Mouse (Mus musculus) CH12.LX (cell line): ENCODE measurements around the gene Lsp1. TPM values are rescaled to one million over a fixed set of nuclear protein-coding genes. Genes with fewer than 3 reads are reported as not detected.

Experiments
- DNase-seq: peaks from one replicate; pipeline ENCODE4 v3.0.0-alpha.2; 2013; ENCODE audit errors: extremely low read depth
- H3K27ac ChIP-seq: 2 replicates; pipeline ENCODE4 v1.5.1; 2012; ENCODE audit warnings: low read depth, mild to moderate bottlenecking, control low read depth, moderate library complexity; ENCODE audit not compliant: insufficient read depth
- H3K27me3 ChIP-seq: replicated peaks from 2 replicates; pipeline ENCODE3; 2012; ENCODE audit warnings: inconsistent platforms
- H3K36me3 ChIP-seq, 2 experiments: replicated peaks in 1 of 2; 2 replicates each; pipeline versions ENCODE3 to v1.6.1; 2012; ENCODE audit warnings: inconsistent platforms in 1 of 2, low read length in 1 of 2, mild to moderate bottlenecking in 1 of 2, mixed read lengths in 1 of 2, moderate library complexity in 1 of 2; ENCODE audit not compliant: control insufficient read depth in 1 of 2, insufficient read depth in 1 of 2
- H3K4me1 ChIP-seq, 2 experiments: 2 replicates each; pipeline ENCODE4 v1.6.1; 2012; ENCODE audit warnings: inconsistent platforms in 1 of 2, moderate library complexity in 1 of 2; ENCODE audit not compliant: insufficient read depth in 2 of 2, control insufficient read depth in 1 of 2
- H3K4me2 ChIP-seq: 2 replicates; pipeline ENCODE4 v1.6.1; 2012; ENCODE audit warnings: low read depth, mild to moderate bottlenecking, control low read depth; ENCODE audit not compliant: poor library complexity, insufficient read depth, severe bottlenecking
- H3K4me3 ChIP-seq, 3 experiments: fragments of 150-350 bp in 1 of 3; sonication (generic) in 1 of 3; replicated peaks in 1 of 3; 2 replicates each; pipeline versions ENCODE3 to v1.5.1; 2011 to 2012; ENCODE audit warnings: low read depth in 2 of 3, low read length in 2 of 3, mild to moderate bottlenecking in 2 of 3, moderate library complexity in 2 of 3, control low read depth in 1 of 3, improper control_type of control experiment in 1 of 3, inconsistent platforms in 1 of 3, mixed read lengths in 1 of 3; ENCODE audit not compliant: poor library complexity in 1 of 3
- H3K79me2 ChIP-seq: replicated peaks from 2 replicates; pipeline ENCODE4 v1.6.1; 2012; ENCODE audit warnings: mild to moderate bottlenecking, moderate library complexity; ENCODE audit not compliant: control insufficient read depth, poor library complexity, insufficient read depth, severe bottlenecking; ENCODE audit errors: extremely low read depth
- H3K9ac ChIP-seq: 2 replicates; pipeline ENCODE4 v1.6.1; 2012; ENCODE audit warnings: low read depth, mild to moderate bottlenecking, control low read depth, moderate library complexity; ENCODE audit not compliant: insufficient read depth
- H3K9me3 ChIP-seq: replicated peaks from 2 replicates; pipeline ENCODE3; 2012; ENCODE audit warnings: low read length, inconsistent platforms, mixed read lengths
- BHLHE40 ChIP-seq: IDR thresholded peaks from 2 replicates; pipeline ENCODE4 v1.6.1; 2011; ENCODE audit warnings: mild to moderate bottlenecking, low read depth, low read length, improper control_type of control experiment
- CHD1 ChIP-seq: IDR thresholded peaks from 2 replicates; pipeline ENCODE4 v1.6.1; 2012; ENCODE audit warnings: low read depth, low read length, improper control_type of control experiment, inconsistent platforms
- CTCF ChIP-seq, 2 experiments: IDR thresholded peaks in 1 of 2; conservative IDR thresholded peaks in 1 of 2; 2 replicates each; pipeline ENCODE4 v1.5.1; 2011 to 2012; ENCODE audit warnings: low read depth in 2 of 2, low read length in 2 of 2, improper control_type of control experiment in 1 of 2, inconsistent platforms in 1 of 2, mild to moderate bottlenecking in 1 of 2, moderate library complexity in 1 of 2
- ELF1 ChIP-seq: IDR thresholded peaks from 2 replicates; pipeline ENCODE4 v1.6.1; 2014; ENCODE audit warnings: low read depth, mild to moderate bottlenecking, inconsistent platforms, low read length, improper control_type of control experiment
- EP300 ChIP-seq: IDR thresholded peaks from 2 replicates; pipeline ENCODE4 v1.6.1; 2011; ENCODE audit warnings: low read length, improper control_type of control experiment
- ETS1 ChIP-seq: conservative IDR thresholded peaks from 2 replicates; pipeline ENCODE4 v1.6.1; 2012; ENCODE audit warnings: low read depth, mild to moderate bottlenecking, inconsistent platforms, low read length, improper control_type of control experiment, moderate library complexity
- GABPA ChIP-seq: IDR thresholded peaks from 2 replicates; pipeline ENCODE4 v1.6.1; 2012; ENCODE audit warnings: low read depth, low read length, improper control_type of control experiment, inconsistent platforms; ENCODE audit not compliant: insufficient replicate concordance
- IRF4 ChIP-seq: IDR thresholded peaks from 2 replicates; pipeline ENCODE4 v1.6.1; 2014; ENCODE audit warnings: low read depth, mild to moderate bottlenecking, inconsistent platforms, low read length, improper control_type of control experiment
- JUN ChIP-seq: IDR thresholded peaks from 2 replicates; pipeline ENCODE4 v1.6.1; 2011; ENCODE audit warnings: low read depth, mild to moderate bottlenecking, low read length, improper control_type of control experiment, moderate library complexity; ENCODE audit not compliant: insufficient read depth
- MAFK ChIP-seq: IDR thresholded peaks from 2 replicates; pipeline ENCODE4 v1.6.1; 2011; ENCODE audit warnings: low read length, improper control_type of control experiment; ENCODE audit not compliant: insufficient replicate concordance
- MAX ChIP-seq: IDR thresholded peaks from 2 replicates; pipeline ENCODE4 v1.6.1; 2011; ENCODE audit warnings: low read length, improper control_type of control experiment
- MAZ ChIP-seq: IDR thresholded peaks from 2 replicates; pipeline ENCODE4 v1.6.1; 2012; ENCODE audit warnings: low read depth, mild to moderate bottlenecking, inconsistent platforms, low read length, improper control_type of control experiment, moderate library complexity
- MEF2A ChIP-seq: IDR thresholded peaks from 2 replicates; pipeline ENCODE4 v1.6.1; 2014; ENCODE audit warnings: low read depth, mild to moderate bottlenecking, inconsistent platforms, low read length, improper control_type of control experiment, borderline replicate concordance
- MXI1 ChIP-seq: IDR thresholded peaks from 2 replicates; pipeline ENCODE4 v1.6.1; 2011; ENCODE audit warnings: mild to moderate bottlenecking, low read depth, low read length, improper control_type of control experiment
- POLR2AphosphoS2 ChIP-seq: IDR thresholded peaks from 2 replicates; pipeline ENCODE4 v1.6.1; 2011; ENCODE audit warnings: low read depth, low read length, improper control_type of control experiment
- RAD21 ChIP-seq: IDR thresholded peaks from 2 replicates; pipeline ENCODE4 v1.6.1; 2011; ENCODE audit warnings: low read depth, mild to moderate bottlenecking, low read length, improper control_type of control experiment, moderate library complexity
- RCOR1 ChIP-seq: conservative IDR thresholded peaks from 2 replicates; pipeline ENCODE4 v1.6.1; 2012; ENCODE audit warnings: low read depth, mild to moderate bottlenecking, inconsistent platforms, low read length, improper control_type of control experiment
- SMC3 ChIP-seq: IDR thresholded peaks from 2 replicates; pipeline ENCODE4 v1.6.1; 2011; ENCODE audit warnings: low read depth, low read length, improper control_type of control experiment
- TBP ChIP-seq: conservative IDR thresholded peaks from 2 replicates; pipeline ENCODE4 v1.6.1; 2011; ENCODE audit warnings: low read depth, low read length, improper control_type of control experiment
- USF1 ChIP-seq: IDR thresholded peaks from 2 replicates; pipeline ENCODE4 v1.6.1; 2014; ENCODE audit warnings: low read depth, mild to moderate bottlenecking, inconsistent platforms, low read length, improper control_type of control experiment
- ZMIZ1 ChIP-seq: IDR thresholded peaks from 2 replicates; pipeline ENCODE4 v1.6.1; 2012; ENCODE audit warnings: low read depth, mild to moderate bottlenecking, inconsistent platforms, low read length, improper control_type of control experiment
- dilution Hi-C: fragments of 300-500 bp; cut with MboI; formaldehyde crosslinking; loops from 2 replicates; pipeline ENCODE4 v1.14.3; 2020; ENCODE audit warnings: low sequenced_read_pairs; ENCODE audit not compliant: extremely low pct_unique_long_range_greater_than_20kb, extremely low pct_ligation_motif_present
- in situ Hi-C: fragments of 300-500 bp; cut with MboI; formaldehyde crosslinking; loops from 3 replicates; pipeline ENCODE4 v1.14.3; 2019; ENCODE audit warnings: low sequenced_read_pairs, low pct_ligation_motif_present, low pct_unique_long_range_greater_than_20kb, mixed read lengths
- polyA plus RNA-seq: library from polyadenylated mRNA; unstranded; fragments of >175 nt; gene quantifications from 2 replicates; pipeline ENCODE4 v1.2.1, GENCODE M21; 2012; ENCODE audit warnings: low read depth; ENCODE audit not compliant: insufficient read length
- total RNA-seq, 2 experiments: library from RNA; depleted of rRNA; stranded (reverse); fragments of 300-350 nt in 1 of 2; fragments of >200 nt in 1 of 2; gene quantifications; 2 replicates each; pipeline ENCODE4 v1.2.3; 2012 to 2014

Lsp1 gene
- total and polyA plus RNA-seq, 3 experiments = 364 to 715 (median 367) TPM

GRCm38 (mm10) chr7:142476271-142476670 is 15.7 kb downstream of the Lsp1 start:
- H3K27me3 ChIP-seq = no peaks in the 10 kb centered on the region
- no peak overlapping the region for H3K27ac ChIP-seq
- no peaks in the 10 kb centered on the region for H3K9me3 ChIP-seq
- H3K4me2 ChIP-seq = no peak overlapping the region
- no peak for TF ChIP-seq RCOR1
- no peak for TF ChIP-seq ELF1
- TF ChIP-seq TBP = no peak
- no peak for TF ChIP-seq ZMIZ1
- TF ChIP-seq MAX = no peak
- TF ChIP-seq RAD21 = no peak
- TF ChIP-seq BHLHE40 = no peak
- TF ChIP-seq, all 38 proteins: peak for 0
- peaks cover 31% of the 10 kb centered on the region for H3K79me2 ChIP-seq
- in situ Hi-C loops (no loop called here), dilution Hi-C loops (no loop called here)
- no peak overlapping the region for H3K4me3 ChIP-seq
- DNase-seq = no peak
- H3K9ac ChIP-seq = no peak overlapping the region
- peaks cover 66 to 100% of the 10 kb centered on the region in 2 experiments for H3K36me3 ChIP-seq
- peaks cover 2 to 87% of the 10 kb centered on the region in 2 experiments; a peak in 2 of 4 replicates for H3K4me1 ChIP-seq

DNA sequence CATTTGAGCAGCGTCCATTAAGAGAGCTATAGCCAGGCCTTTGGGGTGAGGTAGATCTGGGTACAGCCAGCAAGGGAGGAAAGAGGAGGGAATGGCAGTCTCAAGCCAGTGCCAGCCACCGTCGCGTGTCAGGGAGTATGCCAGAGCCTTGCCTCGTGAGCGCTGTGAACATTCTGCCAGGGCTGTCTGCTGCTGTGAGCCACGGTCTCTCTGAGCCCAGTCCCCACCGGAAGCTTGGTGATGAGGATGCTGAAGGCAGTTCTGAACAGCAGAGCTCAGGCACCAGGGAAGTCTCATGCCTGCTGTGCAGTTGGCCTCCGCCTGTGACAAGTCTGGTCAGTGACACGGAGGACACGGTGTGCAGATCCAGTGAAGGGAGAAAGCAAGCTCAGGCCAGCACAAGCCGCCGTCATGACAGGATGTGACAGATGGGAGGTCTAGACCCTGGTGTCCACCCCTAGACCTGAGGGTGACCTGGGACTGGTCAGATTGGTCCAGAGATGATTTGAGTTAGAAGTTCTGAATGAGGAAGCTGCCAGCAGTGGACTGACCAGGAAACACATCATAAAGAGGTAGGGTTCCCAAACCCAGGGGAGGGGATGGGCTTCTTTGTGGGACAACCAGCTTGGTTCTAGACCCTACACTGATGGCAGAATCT is 16.3 kb downstream of the Lsp1 start:
- Histone ChIP-seq H3K9me3 (no peaks in the 10 kb centered on the region), H3K79me2 (peaks cover 27% of the 10 kb centered on the region), H3K27me3 (no peaks in the 10 kb centered on the region), H3K9ac (no peak overlapping the region), H3K27ac (no peak overlapping the region)
- no peak for TF ChIP-seq BHLHE40
- no peak for TF ChIP-seq JUN
- no peak for TF ChIP-seq MAX
- no peak for TF ChIP-seq MAFK
- no peak for TF ChIP-seq GABPA
- TF ChIP-seq EP300 = no peak
- TF ChIP-seq ETS1 = no peak
- TF ChIP-seq CTCF (conservative IDR thresholded peaks at IDR 0.05 in 1 of 2, IDR thresholded peaks at IDR 0.05 in 1 of 2; ENCODE audit: low read depth in 2 of 2, low read length in 2 of 2) = no peak
- no peak for TF ChIP-seq RCOR1
- TF ChIP-seq MEF2A = no peak
- TF ChIP-seq IRF4 = no peak
- TF ChIP-seq CHD1 = no peak
- TF ChIP-seq MAZ = no peak
- TF ChIP-seq MXI1 = no peak
- TF ChIP-seq SMC3 = no peak
- TF ChIP-seq POLR2AphosphoS2 = no peak
- TF ChIP-seq USF1 = no peak
- TF ChIP-seq, all 38 proteins: peak for 0
- no peak for DNase-seq
- Histone ChIP-seq H3K4me1 (peaks cover 2 to 86% of the 10 kb centered on the region in 2 experiments; a peak in 2 of 4 replicates), H3K4me2 (no peak overlapping the region), H3K36me3 (peaks cover 61 to 100% of the 10 kb centered on the region in 2 experiments), H3K4me3 (no peak overlapping the region)
- dilution Hi-C loops = no loop called here
- in situ Hi-C loops = no loop called here
